Mouse (Mus musculus) liver, embryonic 14.5 days (tissue): ENCODE data around the gene Rhbdd1. TPM values are rescaled to one million over a fixed set of nuclear protein-coding genes. Genes with fewer than 3 reads are reported as not detected.
A peak's percentile ranks its signal among the peaks of the same experiment; 100 is the strongest.

Experiments used
- ATAC-seq: fragments of 200-750 bp; cut with Nextera tagmentation; 2 replicates; pipeline ENCODE4 v1.8.0; 2017; ENCODE audit warnings: moderate number of reproducible peaks, mild to moderate bottlenecking, moderate library complexity; ENCODE audit not compliant: insufficient read depth
- DNase-seq, 3 experiments: peaks; one replicate each; pipeline ENCODE4 v3.0.0-alpha.2; 2012 to 2013; ENCODE audit warnings: low read depth in 3 of 3, low spot score in 3 of 3
- H3K27ac ChIP-seq: fragments of 300-500 bp; sonication (generic); 2 replicates; pipeline ENCODE4 v1.5.1; 2014; ENCODE audit warnings: moderate library complexity, mild to moderate bottlenecking, control low read depth, inconsistent platforms
- H3K27me3 ChIP-seq: fragments of 300-500 bp; sonication (generic); 2 replicates; pipeline ENCODE4 v1.6.1; 2014; ENCODE audit warnings: mild to moderate bottlenecking, low read length, moderate library complexity; ENCODE audit not compliant: control insufficient read depth, insufficient read depth
- H3K36me3 ChIP-seq: fragments of 300-500 bp; sonication (generic); replicated peaks from 2 replicates; pipeline ENCODE4 v1.6.1; 2014; ENCODE audit warnings: low read depth; ENCODE audit not compliant: control insufficient read depth, insufficient read depth
- H3K4me1 ChIP-seq, 2 experiments: fragments of 200-500 bp in 1 of 2; fragments of 300-500 bp in 1 of 2; sonication (generic) in 1 of 2; replicated peaks; 2 replicates each; pipeline ENCODE4 v1.6.1; 2012 to 2014; ENCODE audit warnings: antibody characterized with exemption in 1 of 2, inconsistent platforms in 1 of 2, low read length in 1 of 2; ENCODE audit not compliant: control insufficient read depth in 2 of 2, insufficient read depth in 2 of 2
- H3K4me2 ChIP-seq: fragments of 300-500 bp; sonication (generic); 2 replicates; pipeline ENCODE4 v1.6.1; 2014; ENCODE audit warnings: low read depth, mild to moderate bottlenecking, control low read depth, moderate library complexity
- H3K4me3 ChIP-seq, 2 experiments: fragments of 200-500 bp in 1 of 2; fragments of 300-500 bp in 1 of 2; sonication (generic) in 1 of 2; 2 replicates each; pipeline ENCODE4 v1.5.1; 2012 to 2014; ENCODE audit warnings: low read depth in 2 of 2, low read length in 2 of 2, mild to moderate bottlenecking in 2 of 2, control low read depth in 1 of 2, inconsistent platforms in 1 of 2, moderate library complexity in 1 of 2; ENCODE audit not compliant: insufficient read depth in 1 of 2
- H3K9ac ChIP-seq: fragments of 300-500 bp; sonication (generic); replicated peaks from 2 replicates; pipeline ENCODE4 v1.6.1; 2014; ENCODE audit warnings: mild to moderate bottlenecking, control low read depth, moderate library complexity
- H3K9me3 ChIP-seq: fragments of 300-500 bp; sonication (generic); 2 replicates; pipeline ENCODE4 v1.6.1; 2016; ENCODE audit warnings: low read length, mixed read lengths; ENCODE audit not compliant: control insufficient read depth
- CTCF ChIP-seq: IDR thresholded peaks from 2 replicates; pipeline ENCODE4 v1.5.1; 2016; ENCODE audit warnings: antibody characterized with exemption, low read depth, control low read depth
- EP300 ChIP-seq: IDR thresholded peaks from 2 replicates; pipeline ENCODE4 v1.6.1; 2016; ENCODE audit warnings: antibody characterized with exemption, low read depth
- WGBS: fragments of 180-500 bp; shearing (Covaris S2); extraction: QIAGEN DNeasy Blood & Tissue Kit; methylation state at CpG from one replicate; pipeline ENCODE4 v1.1.7; 2014; ENCODE audit not compliant: insufficient replicate concordance; 5-methylcytosine and 5-hydroxymethylcytosine counted together
- polyA plus RNA-seq, 2 experiments: library from polyadenylated mRNA; depleted of rRNA in 1 of 2; stranded (reverse) in 1 of 2; unstranded in 1 of 2; fragments of >200 nt; fragmentation: Nextera tagmentation in 1 of 2; extraction: Ambion mirVana in 1 of 2; gene quantifications; 2 replicates each; pipeline versions ENCODE4 v1.2.1 to v1.2.3; 2012 to 2014

Rhbdd1 gene
- polyA plus RNA-seq, 2 experiments = 4.9 to 5.8 TPM

DNA sequence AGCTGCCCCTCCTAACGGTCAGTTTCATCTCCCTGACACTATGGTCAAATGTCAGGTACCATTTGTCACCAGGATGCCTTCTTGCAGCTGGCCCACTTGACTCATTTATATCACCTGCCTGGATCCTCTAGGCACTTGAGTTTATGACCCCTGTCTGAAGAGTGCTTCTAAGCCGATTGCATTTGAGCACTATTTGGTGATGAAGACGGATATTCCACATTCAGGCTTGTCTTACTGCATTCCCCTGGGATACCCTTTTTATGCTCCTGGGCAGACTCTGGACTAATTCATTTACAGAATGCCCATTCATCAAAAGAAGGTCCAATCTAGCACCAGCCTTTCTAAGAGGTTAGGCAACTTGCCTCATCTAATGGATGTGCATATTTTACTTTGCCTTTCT is 11.8 kb upstream of the Rhbdd1 start:
- no peak overlapping the region for H3K27ac ChIP-seq
- no peaks in the 10 kb centered on the region for H3K9me3 ChIP-seq
- no peaks in the 10 kb centered on the region for H3K4me1 ChIP-seq
- H3K36me3 ChIP-seq = no peaks in the 10 kb centered on the region
- TF ChIP-seq EP300 (no peak), CTCF (no peak)
- no peak for DNase-seq
- H3K27me3 ChIP-seq = no peaks in the 10 kb centered on the region
- no peak for ATAC-seq
- WGBS = 64% methylated on average over 3 of the region's 3 CpGs
- no peak overlapping the region for H3K9ac ChIP-seq
- H3K4me3 ChIP-seq = no peak overlapping the region
- no peak overlapping the region for H3K4me2 ChIP-seq

DNA sequence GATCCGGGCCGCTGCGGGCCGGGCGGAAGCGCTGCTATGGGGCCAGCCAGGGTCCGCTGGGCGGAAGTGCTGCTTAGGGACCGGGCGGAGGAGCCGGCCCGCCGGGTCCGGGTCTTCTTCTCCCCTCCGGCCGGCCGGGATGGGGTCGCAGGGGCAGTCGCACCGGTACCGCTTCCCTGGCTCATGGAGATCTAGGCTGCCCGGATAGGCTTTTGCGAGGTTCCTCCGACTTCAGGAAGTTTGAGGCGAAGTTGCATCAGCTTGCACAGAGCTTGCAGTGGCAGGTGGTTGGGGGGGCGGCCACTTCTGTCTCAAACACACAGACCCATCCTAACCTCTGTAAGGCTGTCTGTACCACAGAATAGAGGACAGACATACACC is 484 bp downstream of the Rhbdd1 start:
- Histone ChIP-seq H3K9me3 (no peaks in the 10 kb centered on the region), H3K4me1 (peaks cover 6 to 10% of the 10 kb centered on the region in 2 experiments), H3K9ac (peak overlapping the region; percentile 85), H3K4me2 (peak overlapping the region; percentile 70), H3K36me3 (no peaks in the 10 kb centered on the region), H3K27me3 (no peaks in the 10 kb centered on the region), H3K4me3 (peak overlapping the region; percentile 83 to 92), H3K27ac (peak overlapping the region; percentile 43)
- ATAC-seq (peak; percentile 70), DNase-seq (peak in 1 of 3 experiments; percentile 35)
- under 1% methylated on average over 22 of the region's 26 CpGs for WGBS
- TF ChIP-seq EP300 (0 out of 2 replicates have a peak, but pooled peaks have one; percentile 10), CTCF (no peak)

DNA sequence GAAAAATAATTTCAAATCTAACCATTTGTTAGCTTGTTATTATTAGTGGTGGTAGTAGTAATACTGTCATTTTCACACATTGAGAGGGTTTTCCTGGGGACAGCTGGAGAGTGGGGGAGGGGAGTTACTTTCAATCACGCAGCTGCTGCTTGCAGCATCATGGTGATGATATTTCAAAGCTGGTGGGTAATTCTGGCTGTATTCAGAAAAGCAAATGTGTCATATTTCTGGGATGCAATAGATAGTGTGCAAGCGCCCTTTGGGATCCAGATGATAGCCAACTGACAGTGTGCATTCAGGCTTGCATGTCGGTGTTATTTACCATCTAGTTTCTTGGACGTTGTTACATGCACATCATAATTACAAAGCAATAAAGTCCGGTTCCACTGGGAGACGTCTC is 4.2 kb downstream of the Rhbdd1 start:
- WGBS = 79% methylated on average over 6 of the region's 6 CpGs
- no peak for ATAC-seq

DNA sequence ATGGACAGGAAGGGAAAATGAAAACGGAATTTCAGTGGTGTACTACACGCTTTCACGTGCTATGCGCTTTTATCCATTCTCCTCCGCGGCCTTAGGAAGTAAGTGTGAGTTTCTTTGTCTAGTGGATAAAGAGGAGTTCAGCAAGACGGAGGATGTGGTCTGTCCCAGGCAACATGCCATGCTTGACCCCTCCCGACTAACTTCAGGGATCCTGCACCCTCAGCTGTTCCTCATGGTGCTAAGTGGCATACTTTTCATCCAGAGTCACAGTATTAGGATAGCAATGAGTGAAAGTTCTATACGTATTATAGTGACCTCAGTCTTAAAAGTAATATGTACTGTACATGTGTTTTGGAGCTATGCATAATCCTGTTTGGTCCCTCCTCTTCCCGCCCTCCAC is 4.6 kb downstream of the Rhbdd1 start:
- Histone ChIP-seq H3K9ac (no peak overlapping the region), H3K36me3 (no peaks in the 10 kb centered on the region), H3K4me2 (no peak overlapping the region), H3K9me3 (no peaks in the 10 kb centered on the region), H3K27me3 (no peaks in the 10 kb centered on the region), H3K4me3 (no peak overlapping the region), H3K4me1 (peaks cover 6 to 8% of the 10 kb centered on the region in 2 experiments), H3K27ac (no peak overlapping the region)
- ATAC-seq (no peak), DNase-seq (no peak)
- no peak for TF ChIP-seq EP300
- TF ChIP-seq CTCF = no peak
- 77% methylated on average over 10 of the region's 10 CpGs for WGBS

More for the DNA sequence above, 4.2 kb downstream of the Rhbdd1 start:
- no peak overlapping the region for H3K4me3 ChIP-seq
- no peak overlapping the region for H3K9ac ChIP-seq
- no peak overlapping the region for H3K4me2 ChIP-seq
- H3K4me1 ChIP-seq = peaks cover 6 to 10% of the 10 kb centered on the region in 2 experiments
- TF ChIP-seq EP300 = no peak
- no peak for TF ChIP-seq CTCF
- no peaks in the 10 kb centered on the region for H3K9me3 ChIP-seq
- no peak for DNase-seq
- H3K27ac ChIP-seq = no peak overlapping the region
- no peaks in the 10 kb centered on the region for H3K36me3 ChIP-seq
- no peaks in the 10 kb centered on the region for H3K27me3 ChIP-seq

DNA sequence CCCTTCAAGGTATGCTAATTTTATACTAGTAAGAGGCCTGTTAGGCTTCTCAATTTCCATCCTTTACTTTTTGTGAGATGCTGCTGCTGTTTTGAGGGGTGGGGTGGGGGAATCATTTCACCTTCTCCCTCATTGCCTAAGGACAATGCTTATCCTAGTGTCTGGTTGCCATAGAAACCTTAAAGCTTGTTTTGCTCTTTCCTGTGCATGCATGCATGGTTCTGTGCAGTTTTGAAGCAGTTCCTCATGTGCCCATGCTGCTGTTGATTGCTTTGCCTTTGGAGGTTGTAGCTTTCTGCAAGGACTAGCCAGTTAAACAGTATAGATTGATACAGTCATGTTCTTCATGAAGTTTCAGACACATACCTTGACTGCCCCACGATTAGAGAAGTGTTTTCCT is 5.2 kb downstream of the Rhbdd1 start:
- H3K9me3 ChIP-seq = no peaks in the 10 kb centered on the region
- no peak overlapping the region for H3K4me3 ChIP-seq
- peaks cover 5 to 6% of the 10 kb centered on the region in 2 experiments for H3K4me1 ChIP-seq
- WGBS = 73% methylated on average over 1 of the region's 1 CpGs
- ATAC-seq (no peak), DNase-seq (no peak)
- no peak overlapping the region for H3K4me2 ChIP-seq
- H3K36me3 ChIP-seq = no peaks in the 10 kb centered on the region
- H3K9ac ChIP-seq = no peak overlapping the region
- no peak overlapping the region for H3K27ac ChIP-seq
- H3K27me3 ChIP-seq = no peaks in the 10 kb centered on the region
- no peak for TF ChIP-seq CTCF
- no peak for TF ChIP-seq EP300
